ENCODE assay signal across 10 mouse cellular contexts in genomic region chr9:105774878-105775277, GRCm38 (mm10). TPM values are rescaled to one million over a fixed set of nuclear protein-coding genes. Genes with fewer than 3 reads are reported as not detected.
DNase-seq lines count a peak whose midpoint lies in the region; TF ChIP-seq lines count a peak whose summit lies in the region.
"Had no signal": no experiment of that assay in that cellular context is flagged by ENCODE, and none has a peak within 500 bp of the region (broad histone marks: within the 10 kb centered on the region; RNA-seq: fewer than 3 reads in every experiment).

No protein-coding gene starts in this region.

- H3K27me3 ChIP-seq in kidney, adult 2 months (replicated peaks; ENCODE audit: control insufficient read depth, insufficient read depth, low read length) = no peaks in the 10 kb centered on the region
- H3K27me3 ChIP-seq: forebrain, embryonic 13.5 days had no signal

- no peak overlapping the region for H3K4me3 ChIP-seq in kidney, adult 2 months (ENCODE audit: insufficient read depth, low read depth, low read length)
- H3K4me3 ChIP-seq: forebrain, embryonic 13.5 days had no signal

- no peak overlapping the region for H3K27ac ChIP-seq in kidney, adult 2 months (ENCODE audit: insufficient read depth, low read depth, low read length)
- H3K27ac ChIP-seq: forebrain, embryonic 13.5 days had no signal

- TF ChIP-seq POLR2A in kidney, adult 2 months (IDR thresholded peaks at IDR 0.05; ENCODE audit: low read depth, low read length) = no peak

- peaks cover 10% of the 10 kb centered on the region; the same call in 1 of the 2 replicates for H3K4me1 ChIP-seq in kidney, adult 2 months (ENCODE audit: control insufficient read depth, insufficient read depth, low read length)
- H3K4me1 ChIP-seq: forebrain, embryonic 13.5 days had no signal

- DNase-seq in layer of hippocampus, postnatal 10 days (ENCODE audit: low spot score in 2 of 2) = peak; percentile 12 to 24
- no peak for DNase-seq in layer of hippocampus, adult 11-12 months (ENCODE audit: low spot score)
- DNase-seq in adipocyte (ENCODE audit: low spot score) (peak; percentile 18), MN1 (ENCODE audit: low spot score) (no peak)
- peak; percentile 32 for DNase-seq in gastrocnemius, postnatal 10 days
- DNase-seq in kidney, adult 2 months = peak; percentile 67
- no peak for DNase-seq in spleen, postnatal 14 days (ENCODE audit: low spot score in 2 of 2)
- DNase-seq: right cerebral cortex, postnatal 4 days; thymus, postnatal 4 days had no signal

- no peaks in the 10 kb centered on the region for H3K36me3 ChIP-seq in kidney, adult 2 months (ENCODE audit: control insufficient read depth, insufficient read depth, low read length)

- TF ChIP-seq CTCF in kidney, adult 2 months (conservative IDR thresholded peaks at IDR 0.05; ENCODE audit: insufficient read depth, insufficient read length, low read depth, low read length) = no peak

- WGBS in kidney, adult 2 months = 80% methylated on average over 7 of the region's 7 CpGs

RNA-seq across cellular contexts. Expression of gene Col6a6, which starts 53.1 kb away (rescaled TPM):
- under 1 TPM; 0.54 to 0.75 TPM for total RNA-seq in layer of hippocampus, postnatal 10 days (2021)
- total RNA-seq in gastrocnemius, postnatal 10 days (2021) = 10 to 100 TPM; 32.5 to 45.0 TPM
- 0.19 and 0.28 TPM in 2 replicates for polyA plus RNA-seq in kidney, adult 2 months (2012; rRNA removed)

Comparison
In these comparisons a context has a peak if more than half of its experiments do, and no peak if none do; other contexts are left out.
1. DNase-seq: peak in layer of hippocampus, postnatal 10 days (2 of 2), adipocyte (single experiment), gastrocnemius, postnatal 10 days (single experiment) and kidney, adult 2 months (single experiment); none in layer of hippocampus, adult 11-12 months (single experiment), spleen, postnatal 14 days (0 of 2) and MN1 (single experiment).
2. RNA of gene Col6a6, which starts 53.1 kb away (total RNA-seq): 32.5 to 45.0 TPM in gastrocnemius, postnatal 10 days; 0.54 to 0.75 TPM in layer of hippocampus, postnatal 10 days; every median in the first group is over 10 times any median in the second.